Comparison of ENCODE assay signal across 23 mouse cellular contexts in genomic region chr1:176832071-176832470, GRCm38 (mm10).
"Had no signal": no experiment of that assay in that cellular context is flagged by ENCODE, and none has a peak within 500 bp of the region (broad histone marks: within the 10 kb centered on the region; RNA-seq: fewer than 3 reads in every experiment).

No protein-coding gene starts in this region.

- ATAC-seq: hindbrain, postnatal 0 days; intestine, embryonic 15.5 days; intestine, postnatal 0 days had no signal

- H3K36me3 ChIP-seq: heart, embryonic 15.5 days; hindbrain, embryonic 15.5 days; intestine, embryonic 15.5 days; limb, embryonic 10.5 days; liver, embryonic 13.5 days had no signal

- H3K27ac ChIP-seq: heart, adult 2 months; heart, embryonic 15.5 days; hindbrain, embryonic 13.5 days; hindbrain, embryonic 15.5 days; hindbrain, postnatal 0 days; intestine, embryonic 15.5 days; left cerebral cortex, adult 2 months; limb, embryonic 10.5 days; limb, embryonic 12.5 days; liver, embryonic 13.5 days had no signal

- H3K27me3 ChIP-seq: heart, embryonic 13.5 days; heart, embryonic 15.5 days; intestine, embryonic 15.5 days had no signal

- H3K4me3 ChIP-seq: heart, adult 2 months; heart, embryonic 13.5 days; heart, embryonic 15.5 days; hindbrain, embryonic 13.5 days; hindbrain, embryonic 15.5 days; intestine, embryonic 15.5 days; left cerebral cortex, adult 2 months; limb, embryonic 10.5 days; limb, embryonic 12.5 days; liver, embryonic 13.5 days had no signal

- DNase-seq: gastrocnemius, postnatal 14 days; gastrocnemius, postnatal 36 days; heart, adult 11 months; heart, adult 2 months; heart, postnatal 14 days; heart, postnatal 36 days; kidney, adult 18-20 months; kidney, adult 8-10 months; kidney, postnatal 10 days; kidney, postnatal 25 days; kidney, postnatal 4 days; liver; liver, embryonic 13.5 days had no signal
